Mouse (Mus musculus) heart, postnatal 10 days (tissue): ENCODE measurements around the gene Pcdh17. TPM values are rescaled to one million over a fixed set of nuclear protein-coding genes. Genes with fewer than 3 reads are reported as not detected.

Source experiments
- DNase-seq, 2 experiments: peaks; one replicate each; pipeline ENCODE4 v3.0.0; 2021
- intact Hi-C: fragments of 180-260 bp; cut with DNase I; formaldehyde crosslinking; loops from one replicate; pipeline ENCODE4 v1.15.1; 2025
- total RNA-seq, 2 experiments: library from RNA; stranded (reverse); gene quantifications; 2 replicates each; pipeline ENCODE4 v1.2.3; 2021

Pcdh17 gene
- 10 to 100 TPM; 19.8 to 30.3 TPM for total RNA-seq

DNA sequence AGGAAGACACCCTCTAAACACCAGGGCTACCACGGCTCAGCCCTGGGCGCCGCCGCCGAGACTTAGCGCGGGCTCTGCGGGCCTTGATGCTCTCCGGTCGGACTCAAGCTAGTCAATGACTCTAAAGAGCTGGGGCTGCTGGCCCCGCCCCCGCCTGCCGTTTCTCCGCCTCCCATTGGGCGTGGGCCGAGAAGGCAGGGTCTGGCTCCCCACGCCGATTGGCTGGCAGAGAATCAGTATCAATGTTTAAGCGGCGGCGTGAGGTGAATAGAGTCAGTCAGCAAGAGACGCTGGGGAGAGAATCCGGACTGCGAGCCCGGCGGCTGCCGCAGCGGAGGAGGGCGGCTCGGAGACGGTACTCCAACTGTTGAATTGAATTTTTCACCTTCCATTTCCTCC is at the start of gene Pcdh17:
Pcdh17 (plus strand) TSS at position 276 of the 399 bp plus-strand sequence.
- intact Hi-C loops = loop anchor here (2.0 to 10.0 kb wide), 4 partner anchors 852 to 2002 kb away; no protein-coding TSS in a partner anchor
- peak; percentile 93 to 96 for DNase-seq

DNA sequence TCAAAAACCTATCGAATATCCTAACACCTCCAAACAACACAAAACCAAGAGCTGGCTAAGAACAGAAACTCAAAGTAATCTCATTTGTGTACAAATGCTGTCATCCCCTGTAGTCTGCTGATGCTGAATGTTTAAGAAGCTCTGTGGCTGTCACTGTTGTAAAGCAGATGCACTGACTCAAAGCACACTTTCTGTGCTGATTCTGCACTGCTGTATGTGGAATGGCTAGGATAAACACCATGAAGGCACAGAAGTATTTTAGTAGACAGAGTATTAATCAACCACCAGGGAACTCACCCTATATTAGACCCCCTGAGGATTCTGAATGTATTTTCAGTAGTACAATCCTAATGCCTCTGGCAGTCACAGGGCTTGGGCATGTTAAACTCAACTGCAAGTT is 46.2 kb upstream of the Pcdh17 start:
- intact Hi-C loops = no loop called here
- no peak for DNase-seq

DNA sequence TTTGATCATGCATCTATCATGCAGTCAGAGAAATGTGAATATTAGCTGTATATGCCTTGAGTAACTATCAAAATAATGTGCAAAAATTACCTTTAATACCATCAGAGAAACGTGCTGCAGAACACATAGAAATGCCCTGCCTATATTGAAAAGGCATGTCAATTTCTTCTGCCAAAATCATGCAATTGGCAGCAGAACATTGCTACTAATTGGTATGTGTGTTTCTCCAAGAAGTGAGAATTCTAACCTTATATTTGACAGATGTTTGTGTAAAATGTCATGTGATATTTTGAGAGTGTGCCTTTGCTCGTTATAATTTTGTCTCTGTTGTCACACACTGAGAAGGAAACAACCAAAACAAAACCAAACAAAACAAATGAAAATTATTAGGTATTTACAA is 18.6 kb upstream of the Pcdh17 start:
- intact Hi-C loops = no loop called here

GRCm38 (mm10) chr14:84426616-84427015 is 16.7 kb upstream of the Pcdh17 start:
- no peak for DNase-seq
- intact Hi-C loops = loop anchor here (1.0 kb wide), 1 partner anchor 9 kb away; no protein-coding TSS in a partner anchor

More for the DNA sequence above, 18.6 kb upstream of the Pcdh17 start:
- DNase-seq = no peak

DNA sequence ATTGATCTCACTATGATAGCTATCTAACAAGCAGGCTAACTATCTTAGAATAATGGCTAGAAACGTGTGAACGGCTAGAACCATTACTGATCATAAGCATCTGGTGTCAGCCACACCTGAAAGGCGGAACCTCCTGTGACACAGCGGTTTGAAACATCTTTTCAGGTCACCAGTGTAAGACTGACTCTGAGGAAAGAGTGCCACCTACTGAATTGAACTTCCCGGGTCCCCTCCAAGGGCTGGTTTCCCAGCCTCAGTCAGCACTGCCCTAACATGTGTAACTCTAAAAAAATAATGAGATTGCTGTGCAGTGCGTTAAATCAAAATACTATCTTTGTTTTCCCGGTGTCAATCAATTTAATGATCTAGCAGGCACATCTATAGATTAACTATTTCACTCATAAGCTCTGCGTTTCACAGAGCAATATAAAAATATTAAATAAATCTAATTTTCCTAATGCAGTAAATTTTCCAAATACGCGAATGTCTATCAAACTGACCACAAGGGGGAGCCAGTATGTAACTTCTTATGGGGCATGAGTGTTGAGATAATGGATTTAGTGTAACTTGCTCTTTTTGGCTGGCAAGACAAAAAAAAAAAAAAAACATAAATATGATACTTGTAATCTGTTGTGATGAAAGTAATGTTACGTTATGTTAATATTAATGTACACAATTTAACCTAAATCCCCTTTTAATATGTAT is 5.1 kb upstream of the Pcdh17 start:
- intact Hi-C loops = loop anchor here (5.0 kb wide), 1 partner anchor 1459 kb away; no protein-coding TSS in a partner anchor
- peak in 1 of 2 experiments; percentile 55 for DNase-seq

GRCm38 (mm10) chr14:84440903-84441302 is 2.5 kb upstream of the Pcdh17 start:
- DNase-seq = peak in 1 of 2 experiments; percentile 42
- intact Hi-C loops = loop anchor here (10.0 kb wide), 3 partner anchors 854 to 2004 kb away; no protein-coding TSS in a partner anchor

- peak; percentile 30 for DNase-seq
Observed at GRCm38 (mm10) chr14:84442528-84443287, 655 bp upstream of the Pcdh17 start.

DNA sequence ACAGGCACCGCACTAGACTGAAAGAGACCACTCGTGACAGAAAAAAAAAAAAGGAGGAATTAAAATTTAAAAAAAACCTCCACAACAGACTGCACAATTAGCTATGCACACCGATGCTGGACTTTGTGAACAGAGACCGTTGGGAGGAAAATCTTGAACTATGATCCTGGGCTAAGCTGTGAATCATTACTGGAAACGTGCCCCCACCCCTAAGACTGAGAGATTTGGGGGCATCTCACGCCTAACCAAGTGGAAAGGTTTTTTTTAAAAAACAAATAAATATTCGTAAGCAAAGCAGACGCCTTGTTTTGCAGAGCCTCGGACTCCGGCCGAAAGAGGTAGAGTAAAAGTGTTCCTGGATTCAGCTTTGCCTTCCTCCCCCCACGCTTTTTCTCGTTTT is 398 bp downstream of the Pcdh17 start:
- no peak for DNase-seq
- intact Hi-C loops = loop anchor here (2.0 to 10.0 kb wide), 5 partner anchors 21 to 2001 kb away; no protein-coding TSS in a partner anchor

More at GRCm38 (mm10) chr14:84442528-84443287, 655 bp upstream of the Pcdh17 start:
- intact Hi-C loops = loop anchor here (2.0 to 10.0 kb wide), 4 partner anchors 852 to 2002 kb away; no protein-coding TSS in a partner anchor

DNA sequence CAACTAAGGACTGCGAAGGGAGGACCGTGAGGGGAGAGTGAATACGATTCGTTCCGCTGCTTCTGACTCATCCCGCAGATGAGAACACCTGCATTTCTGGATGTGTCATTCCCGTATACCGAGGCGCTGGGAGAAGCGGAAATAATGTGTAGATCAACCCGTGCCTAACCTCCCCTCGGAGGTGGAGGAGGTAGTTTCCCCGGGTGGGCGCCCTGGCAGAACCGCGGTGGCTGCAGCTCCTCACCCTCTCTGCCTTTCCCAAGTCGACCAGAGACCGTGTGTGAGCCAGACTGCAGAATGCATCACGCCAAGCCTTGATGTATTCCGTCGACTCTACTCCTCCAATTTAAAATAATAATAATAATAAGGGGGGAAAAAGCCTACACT is 906 bp downstream of the Pcdh17 start:
- peak; percentile 18 to 19 for DNase-seq
- intact Hi-C loops = loop anchor here (2.0 to 10.0 kb wide), 4 partner anchors 21 to 2001 kb away; no protein-coding TSS in a partner anchor

GRCm38 (mm10) chr14:84444663-84445502 is 1.5 kb downstream of the Pcdh17 start:
- intact Hi-C loops = loop anchor here (2.0 to 10.0 kb wide), 5 partner anchors 20 to 2000 kb away; no protein-coding TSS in a partner anchor
- DNase-seq = peak; percentile 26 to 33

- intact Hi-C loops = loop anchor here (2.0 to 10.0 kb wide), 5 partner anchors 19 to 1999 kb away; no protein-coding TSS in a partner anchor
- peak; percentile 32 for DNase-seq
Observed at GRCm38 (mm10) chr14:84445503-84446410, 2.4 kb downstream of the Pcdh17 start.

GRCm38 (mm10) chr14:84446411-84446915 is 3.1 kb downstream of the Pcdh17 start:
- intact Hi-C loops = loop anchor here (5.0 to 10.0 kb wide), 4 partner anchors 36 to 1998 kb away; no protein-coding TSS in a partner anchor
- DNase-seq = peak in 1 of 2 experiments; percentile 11

GRCm38 (mm10) chr14:84446941-84447641 is 3.7 kb downstream of the Pcdh17 start:
- intact Hi-C loops = loop anchor here (5.0 to 10.0 kb wide), 4 partner anchors 35 to 1998 kb away; no protein-coding TSS in a partner anchor
- peak; percentile 62 for DNase-seq

DNA sequence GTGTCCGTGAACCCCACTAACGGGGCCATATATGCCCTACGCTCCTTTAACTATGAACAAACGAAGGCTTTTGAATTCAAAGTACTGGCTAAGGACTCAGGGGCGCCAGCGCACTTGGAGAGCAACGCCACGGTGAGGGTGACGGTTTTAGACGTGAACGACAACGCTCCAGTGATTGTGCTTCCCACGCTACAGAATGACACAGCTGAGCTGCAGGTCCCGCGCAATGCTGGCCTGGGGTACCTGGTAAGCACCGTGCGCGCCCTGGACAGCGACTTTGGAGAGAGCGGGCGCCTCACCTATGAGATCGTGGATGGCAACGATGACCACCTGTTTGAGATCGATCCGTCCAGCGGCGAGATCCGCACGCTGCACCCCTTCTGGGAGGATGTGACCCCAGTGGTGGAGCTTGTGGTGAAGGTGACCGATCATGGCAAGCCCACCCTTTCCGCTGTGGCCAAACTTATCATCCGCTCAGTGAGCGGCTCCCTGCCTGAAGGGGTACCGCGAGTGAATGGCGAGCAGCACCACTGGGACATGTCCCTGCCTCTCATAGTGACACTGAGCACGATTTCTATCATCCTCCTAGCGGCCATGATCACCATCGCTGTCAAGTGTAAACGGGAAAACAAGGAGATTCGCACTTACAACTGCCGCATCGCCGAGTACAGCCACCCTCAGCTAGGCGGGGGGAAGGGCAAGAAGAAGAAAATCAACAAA is 4.5 kb downstream of the Pcdh17 start:
- DNase-seq = peak in 1 of 2 experiments; percentile 18
- intact Hi-C loops = loop anchor here (5.0 to 10.0 kb wide), 4 partner anchors 34 to 1997 kb away; no protein-coding TSS in a partner anchor

DNA sequence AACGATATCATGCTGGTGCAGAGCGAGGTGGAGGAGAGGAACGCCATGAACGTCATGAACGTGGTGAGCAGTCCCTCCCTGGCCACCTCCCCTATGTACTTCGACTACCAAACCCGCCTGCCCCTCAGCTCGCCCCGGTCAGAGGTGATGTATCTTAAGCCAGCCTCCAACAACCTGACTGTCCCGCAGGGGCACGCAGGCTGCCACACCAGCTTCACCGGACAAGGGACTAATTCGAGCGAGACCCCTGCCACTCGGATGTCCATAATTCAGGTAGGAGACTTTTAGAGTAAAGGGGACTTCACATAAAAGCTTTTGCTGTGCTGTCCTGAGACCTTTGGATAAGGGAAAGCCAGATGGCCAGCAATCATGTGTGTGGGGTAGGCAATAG is 5.0 kb downstream of the Pcdh17 start:
- DNase-seq = peak in 1 of 2 experiments; percentile 18
- intact Hi-C loops = loop anchor here (5.0 to 10.0 kb wide), 4 partner anchors 34 to 1996 kb away; no protein-coding TSS in a partner anchor

DNA sequence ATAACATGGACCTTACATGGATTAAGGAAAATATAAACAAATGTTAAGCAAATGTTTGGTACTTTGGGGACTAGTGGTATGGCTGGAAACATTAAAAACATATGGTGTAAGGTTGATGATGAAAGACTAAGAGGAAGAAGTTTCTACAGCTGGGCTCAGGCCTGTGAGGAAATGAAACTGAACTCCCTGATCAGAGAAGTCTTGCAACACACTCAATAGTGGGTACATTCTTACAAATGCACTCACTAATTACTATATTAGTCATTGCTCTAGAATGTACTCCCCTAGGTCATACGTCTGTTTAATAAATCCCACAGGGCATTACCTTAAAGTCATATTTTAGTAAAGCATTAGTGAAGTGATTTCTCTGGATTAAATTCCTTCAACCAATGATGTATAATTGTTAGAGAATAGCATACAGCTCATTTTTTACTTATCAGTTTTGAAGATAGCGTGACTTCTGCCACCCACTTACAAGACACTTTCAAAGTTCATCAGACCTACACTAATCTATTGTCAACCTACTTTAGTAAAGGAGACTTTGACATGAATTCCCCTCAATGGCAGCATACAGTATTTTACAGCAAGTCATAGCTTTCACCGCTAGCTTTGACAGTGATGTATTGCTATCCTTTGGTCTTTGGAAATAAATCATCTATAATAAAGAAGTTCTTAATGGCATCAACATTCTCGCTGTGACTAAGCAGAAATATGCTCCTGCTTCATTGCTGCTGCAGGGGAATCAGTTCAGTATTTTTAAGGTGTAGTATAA is 10.9 kb downstream of the Pcdh17 start:
- intact Hi-C loops = no loop called here
- no peak for DNase-seq
